Mouse (Mus musculus): ENCODE results near the gene Dnajc9. TPM values are rescaled to one million over a fixed set of nuclear protein-coding genes. Genes with fewer than 3 reads are reported as not detected.

Dnajc9 gene
- polyA plus RNA-seq, 1 experiment from 2014 or later = 114 TPM

DNA sequence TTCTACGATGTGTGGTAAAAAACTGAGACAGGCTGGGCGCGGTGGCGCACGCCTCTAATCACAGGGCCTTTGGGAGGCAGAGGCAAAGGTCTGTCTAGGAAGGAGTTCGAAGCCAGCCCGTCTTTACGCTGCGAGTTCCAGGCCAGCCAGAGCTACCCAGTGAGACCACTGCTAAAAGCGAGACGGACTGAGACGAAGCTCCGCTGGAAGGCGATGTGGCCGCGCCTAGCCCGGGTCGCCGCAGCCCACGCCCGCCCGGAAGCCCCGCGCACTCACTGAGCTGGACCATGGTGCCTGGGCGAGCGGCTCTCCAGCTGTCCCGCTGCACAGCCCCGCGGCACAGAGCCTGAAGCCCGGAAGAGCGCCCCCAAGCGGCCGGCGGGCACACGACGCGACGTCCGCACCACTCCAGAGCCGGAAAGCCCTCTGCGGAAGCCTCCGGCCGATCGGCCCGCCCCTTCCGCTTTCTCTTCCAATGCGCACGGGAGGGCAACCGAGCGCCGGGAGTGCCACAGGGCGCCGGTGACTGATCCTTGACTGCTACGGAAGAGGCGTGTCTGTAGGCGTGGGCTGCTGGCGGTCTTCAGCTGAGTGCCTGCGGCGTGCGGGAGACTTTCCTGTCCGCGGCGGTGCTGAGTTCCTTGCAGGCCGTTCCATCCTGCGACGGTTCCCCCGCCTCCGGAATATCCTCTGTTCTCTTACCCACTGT, 4.6 kb upstream of the Dnajc9 start, which contains the start of gene Mrps16:
TSS of gene Mrps16 (minus strand) at position 430 of the 709 bp plus-strand sequence.
- WGBS (ENCODE audit: insufficient replicate concordance) = under 1% methylated on average over 68 of the region's 68 CpGs
- peaks cover 29% of the 10 kb centered on the region for H3K4me1 ChIP-seq (replicated peaks)
- no peaks in the 10 kb centered on the region for H3K9me3 ChIP-seq (replicated peaks)
- H3K4me3 ChIP-seq (replicated peaks) = peak within 1 kb of the TSS; percentile 81
- ATAC-seq (ENCODE audit: insufficient read depth) = peak; percentile 96
- H3K9ac ChIP-seq = peak within 1 kb of the TSS; percentile 89
- peak within 1 kb of the TSS; percentile 81 for H3K4me2 ChIP-seq
- peaks cover 5% of the 10 kb centered on the region; the same call in 1 of the 2 replicates for H3K27me3 ChIP-seq
- H3K27ac ChIP-seq (replicated peaks) = peak within 1 kb of the TSS; percentile 85
- H3K36me3 ChIP-seq (replicated peaks) = peaks cover 18% of the 10 kb centered on the region

DNA sequence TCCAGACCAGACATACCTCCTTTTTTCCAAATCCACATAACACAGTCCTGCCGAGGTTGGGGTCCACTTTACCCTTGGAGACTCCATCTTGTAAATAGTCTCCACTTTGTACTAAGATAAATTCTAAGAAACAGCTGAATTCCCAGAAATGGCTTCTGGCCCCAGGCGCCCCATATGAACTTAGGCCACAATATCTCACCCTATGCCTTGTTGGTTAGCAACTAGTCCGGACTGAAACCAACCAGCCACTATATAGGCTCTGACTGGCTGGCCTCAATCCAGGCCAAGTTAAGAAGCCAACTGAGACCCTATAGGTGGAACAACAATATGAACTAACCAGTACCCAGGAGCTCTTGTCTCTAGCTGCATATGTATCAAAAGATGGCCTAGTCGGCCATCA, 3.6 kb upstream of the Dnajc9 start:
- no peak overlapping the region for H3K9ac ChIP-seq
- ATAC-seq (ENCODE audit: insufficient read depth) = no peak
- no peaks in the 10 kb centered on the region for H3K9me3 ChIP-seq (replicated peaks)
- no peaks in the 10 kb centered on the region for H3K27me3 ChIP-seq
- H3K4me1 ChIP-seq (replicated peaks) = peaks cover 36% of the 10 kb centered on the region
- peak overlapping the region; percentile 81 for H3K4me2 ChIP-seq
- 0 out of 2 replicates have a peak overlapping the region, but pooled peaks have one; percentile 36 for H3K27ac ChIP-seq (replicated peaks)
- H3K36me3 ChIP-seq (replicated peaks) = peaks cover 18% of the 10 kb centered on the region
- 49% methylated on average over 4 of the region's 4 CpGs for WGBS (ENCODE audit: insufficient replicate concordance)
- H3K4me3 ChIP-seq (replicated peaks) = peak overlapping the region; percentile 81; the same call in 1 of the 2 replicates

DNA sequence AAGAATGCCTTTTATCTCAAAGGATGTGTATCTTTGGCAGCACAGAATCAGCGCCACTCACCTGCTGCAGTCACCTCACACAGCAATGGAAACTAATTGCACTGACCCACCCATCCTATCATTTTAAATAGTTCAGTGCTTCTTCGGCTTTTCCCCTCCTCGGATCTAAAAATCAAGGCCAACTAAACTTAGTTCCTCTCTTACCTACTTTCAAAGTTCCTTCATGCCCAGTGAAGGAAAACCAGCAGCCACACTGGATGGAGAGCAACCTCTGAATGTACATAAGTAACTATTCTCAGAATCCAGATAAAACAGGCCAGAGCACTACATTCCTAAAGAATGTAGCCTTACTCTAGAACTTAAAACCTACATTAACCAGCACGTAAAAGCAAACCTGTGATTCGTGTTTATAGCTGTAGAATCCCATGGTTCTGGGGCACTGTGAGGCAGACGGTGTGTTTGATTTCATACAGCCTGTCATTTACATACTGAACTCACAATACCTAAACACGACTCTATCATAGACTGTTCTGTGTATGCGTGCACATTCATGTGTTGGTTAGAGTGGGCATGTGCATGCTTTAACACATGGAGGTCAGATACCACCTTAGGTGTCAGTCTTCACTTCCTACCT, 853 bp upstream of the Dnajc9 start:
- ATAC-seq (ENCODE audit: insufficient read depth) = no peak
- no peaks in the 10 kb centered on the region for H3K27me3 ChIP-seq
- H3K4me2 ChIP-seq = peak overlapping the region; percentile 74
- peak overlapping the region; percentile 80 for H3K4me3 ChIP-seq (replicated peaks)
- H3K36me3 ChIP-seq (replicated peaks) = peaks cover 41% of the 10 kb centered on the region
- peak overlapping the region; percentile 91; the same call in 1 of the 2 replicates for H3K9ac ChIP-seq
- H3K27ac ChIP-seq (replicated peaks) = peak overlapping the region; percentile 82
- peaks cover 55% of the 10 kb centered on the region for H3K4me1 ChIP-seq (replicated peaks)
- WGBS (ENCODE audit: insufficient replicate concordance) = 75% methylated on average over 8 of the region's 8 CpGs
- H3K9me3 ChIP-seq (replicated peaks) = no peaks in the 10 kb centered on the region

DNA sequence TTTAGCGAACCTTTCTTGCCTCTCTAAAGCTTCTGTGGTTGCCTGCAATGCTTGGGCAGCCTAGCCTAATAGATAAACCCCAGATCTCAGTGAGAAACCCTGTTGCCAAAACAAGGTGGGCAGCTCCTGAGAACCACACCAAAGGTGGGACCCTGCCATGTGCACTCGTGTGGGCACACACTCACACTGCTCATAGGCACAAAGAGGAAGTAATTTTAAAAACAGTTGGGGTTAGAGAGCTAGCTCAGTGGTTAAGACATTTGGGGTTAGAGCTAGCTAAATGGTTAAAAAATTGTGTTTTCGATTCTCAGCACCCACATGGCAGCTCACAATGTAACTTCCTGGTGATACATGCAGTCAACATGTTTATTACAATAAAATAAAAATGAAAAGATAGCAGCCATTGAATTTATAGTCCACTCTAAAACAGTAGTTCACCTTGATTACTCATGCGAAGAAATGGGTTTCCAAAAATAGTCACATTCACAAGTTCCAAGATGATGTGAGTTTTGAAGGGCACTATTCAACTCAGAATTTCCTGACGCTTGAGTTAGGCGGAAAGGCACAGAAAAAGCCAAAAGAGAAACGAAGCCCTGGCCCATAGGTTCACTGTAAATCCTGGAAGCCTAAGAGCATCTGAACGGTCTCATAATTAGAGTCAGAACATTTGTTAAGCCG, 8.8 kb downstream of the Dnajc9 start:
- no peaks in the 10 kb centered on the region for H3K9me3 ChIP-seq (replicated peaks)
- no peak overlapping the region for H3K4me3 ChIP-seq (replicated peaks)
- H3K27ac ChIP-seq (replicated peaks) = no peak overlapping the region
- H3K9ac ChIP-seq = no peak overlapping the region
- H3K4me2 ChIP-seq = no peak overlapping the region
- WGBS (ENCODE audit: insufficient replicate concordance) = 68% methylated on average over 9 of the region's 9 CpGs
- no peaks in the 10 kb centered on the region for H3K27me3 ChIP-seq
- peaks cover 32% of the 10 kb centered on the region for H3K4me1 ChIP-seq (replicated peaks)
- ATAC-seq (ENCODE audit: insufficient read depth) = no peak
- H3K36me3 ChIP-seq (replicated peaks) = peaks cover 57% of the 10 kb centered on the region

DNA sequence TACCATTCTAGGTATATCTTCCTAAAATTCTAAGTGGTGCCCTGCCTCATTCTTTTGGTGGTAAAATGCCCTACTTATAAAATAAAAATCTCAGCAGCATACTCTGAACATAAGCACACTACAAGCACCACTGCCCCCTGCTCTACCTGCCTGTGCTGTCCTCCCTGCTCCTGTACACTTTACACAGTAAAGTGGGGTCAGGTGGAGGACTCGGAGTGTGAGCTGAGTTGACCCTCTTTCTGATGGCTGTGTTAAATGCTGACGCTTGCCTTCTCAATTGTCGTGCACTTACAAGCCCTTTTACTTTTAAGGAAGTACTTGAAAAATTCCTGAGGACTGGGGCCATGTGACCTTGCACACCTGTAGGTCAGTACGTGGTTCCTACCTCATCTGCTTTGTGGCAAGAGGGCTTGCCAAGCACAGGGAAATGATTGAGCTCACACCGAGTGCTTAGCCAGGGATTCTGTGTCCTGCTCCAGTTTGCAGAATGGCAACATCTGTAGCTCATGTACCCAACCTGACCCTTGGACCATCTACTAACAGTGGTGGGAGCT, 9.5 kb downstream of the Dnajc9 start:
- Histone ChIP-seq H3K27ac (replicated peaks) (no peak overlapping the region), H3K4me3 (replicated peaks) (no peak overlapping the region), H3K9me3 (replicated peaks) (no peaks in the 10 kb centered on the region), H3K4me1 (replicated peaks) (peaks cover 32% of the 10 kb centered on the region), H3K4me2 (no peak overlapping the region), H3K27me3 (no peaks in the 10 kb centered on the region), H3K9ac (no peak overlapping the region), H3K36me3 (replicated peaks) (peaks cover 55% of the 10 kb centered on the region)
- no peak for ATAC-seq (ENCODE audit: insufficient read depth)
- WGBS (ENCODE audit: insufficient replicate concordance) = 66% methylated on average over 5 of the region's 5 CpGs

DNA sequence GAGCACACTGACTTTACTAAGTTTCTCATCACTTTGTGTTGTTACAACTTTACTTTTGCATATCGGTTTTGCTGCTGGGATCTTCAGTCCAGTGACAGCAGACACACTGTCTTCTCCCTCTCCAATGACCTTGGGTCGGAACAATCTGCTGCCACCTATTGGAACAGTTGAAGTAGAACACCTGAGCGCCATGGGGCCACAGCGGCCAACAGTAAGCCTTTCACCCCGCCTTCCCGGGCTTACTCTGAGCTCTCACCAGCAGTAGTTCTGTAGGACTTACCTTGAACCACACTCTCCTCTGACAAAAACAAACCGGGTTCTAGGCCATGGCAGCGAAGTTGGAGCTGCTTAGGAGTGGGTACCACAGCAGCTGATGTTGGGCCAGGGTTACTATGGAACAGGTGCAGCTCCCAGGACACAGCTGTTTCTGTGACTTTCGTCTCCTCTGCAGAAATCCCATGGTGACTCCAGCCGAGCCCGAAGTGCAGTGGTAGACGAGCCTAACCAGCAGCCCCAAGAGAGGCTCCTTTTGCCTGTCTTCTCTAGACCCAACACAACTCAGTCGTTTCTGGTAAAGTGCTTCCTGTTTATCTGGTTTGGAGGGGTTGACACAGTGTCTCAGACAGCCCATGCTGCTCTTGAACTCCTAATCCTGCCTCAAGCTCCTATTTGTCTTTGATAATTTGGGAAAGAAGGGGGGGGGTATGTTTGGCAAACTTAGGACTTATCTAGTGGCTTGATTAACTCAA, 10.2 kb downstream of the Dnajc9 start:
- H3K4me1 ChIP-seq (replicated peaks) = peaks cover 32% of the 10 kb centered on the region
- peaks cover 55% of the 10 kb centered on the region for H3K36me3 ChIP-seq (replicated peaks)
- no peak overlapping the region for H3K9ac ChIP-seq
- H3K27ac ChIP-seq (replicated peaks) = no peak overlapping the region
- H3K4me2 ChIP-seq = peak overlapping the region; percentile 19; the same call in 1 of the 2 replicates
- peak; percentile 69 for ATAC-seq (ENCODE audit: insufficient read depth)
- H3K27me3 ChIP-seq = no peaks in the 10 kb centered on the region
- WGBS (ENCODE audit: insufficient replicate concordance) = 28% methylated on average over 13 of the region's 13 CpGs
- H3K9me3 ChIP-seq (replicated peaks) = no peaks in the 10 kb centered on the region
- no peak overlapping the region for H3K4me3 ChIP-seq (replicated peaks)

DNA sequence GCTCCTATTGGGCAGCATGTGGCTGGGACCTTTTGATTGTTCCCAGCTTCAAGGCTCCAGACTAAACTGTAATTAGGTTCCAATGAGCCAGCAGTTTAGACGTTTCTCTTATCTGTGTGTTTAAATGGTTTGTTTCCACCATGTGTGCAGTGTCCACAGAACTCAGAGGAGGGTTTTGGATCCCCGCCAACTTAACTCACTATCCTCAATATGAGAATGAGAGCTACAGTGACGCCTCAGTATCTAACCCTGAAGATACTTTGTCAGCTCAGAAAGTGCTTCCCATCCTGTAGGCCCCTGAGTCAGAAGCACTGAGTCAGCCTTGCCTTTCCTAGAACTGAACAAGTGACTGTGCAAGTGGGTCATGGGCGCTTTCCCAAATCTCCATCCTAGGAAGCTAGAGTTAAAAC, 11.6 kb downstream of the Dnajc9 start:
- H3K9me3 ChIP-seq (replicated peaks) = no peaks in the 10 kb centered on the region
- no peak overlapping the region for H3K9ac ChIP-seq
- no peak overlapping the region for H3K4me2 ChIP-seq
- peaks cover 32% of the 10 kb centered on the region for H3K4me1 ChIP-seq (replicated peaks)
- H3K27ac ChIP-seq (replicated peaks) = 0 out of 2 replicates have a peak overlapping the region, but pooled peaks have one; percentile 6
- peaks cover 50% of the 10 kb centered on the region for H3K36me3 ChIP-seq (replicated peaks)
- 39% methylated on average over 4 of the region's 4 CpGs for WGBS (ENCODE audit: insufficient replicate concordance)
- ATAC-seq (ENCODE audit: insufficient read depth) = peak; percentile 39; the same call in 1 of the 2 replicates
- no peak overlapping the region for H3K4me3 ChIP-seq (replicated peaks)
- no peaks in the 10 kb centered on the region for H3K27me3 ChIP-seq

DNA sequence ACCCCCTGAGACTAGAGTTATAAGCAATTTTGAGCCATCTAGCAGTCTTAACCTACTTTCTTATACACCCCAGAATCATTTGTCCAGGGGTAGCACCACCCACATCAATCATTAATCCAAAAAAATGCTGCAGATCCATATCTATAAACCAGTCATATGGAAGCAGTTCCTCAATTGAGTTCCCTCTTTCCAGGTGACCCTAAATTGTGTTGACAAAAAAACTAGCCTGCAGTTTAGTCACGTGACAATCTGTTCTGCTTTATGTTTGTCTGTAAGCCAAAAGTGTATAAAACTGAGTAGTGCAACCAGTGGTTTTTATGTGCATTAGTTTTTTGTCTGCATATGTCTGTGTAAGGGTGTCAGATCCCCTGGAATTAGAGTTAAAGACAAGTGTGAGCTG, 16.9 kb downstream of the Dnajc9 start:
- no peaks in the 10 kb centered on the region for H3K9me3 ChIP-seq (replicated peaks)
- peaks cover 34% of the 10 kb centered on the region; the same call in 1 of the 2 replicates for H3K36me3 ChIP-seq (replicated peaks)
- no peak overlapping the region for H3K4me2 ChIP-seq
- ATAC-seq (ENCODE audit: insufficient read depth) = no peak
- H3K4me3 ChIP-seq (replicated peaks) = no peak overlapping the region
- H3K27me3 ChIP-seq = no peaks in the 10 kb centered on the region
- H3K9ac ChIP-seq = no peak overlapping the region
- H3K27ac ChIP-seq (replicated peaks) = no peak overlapping the region
- peaks cover 4% of the 10 kb centered on the region for H3K4me1 ChIP-seq (replicated peaks)
- 74% methylated on average over 1 of the region's 1 CpGs for WGBS (ENCODE audit: insufficient replicate concordance)

DNA sequence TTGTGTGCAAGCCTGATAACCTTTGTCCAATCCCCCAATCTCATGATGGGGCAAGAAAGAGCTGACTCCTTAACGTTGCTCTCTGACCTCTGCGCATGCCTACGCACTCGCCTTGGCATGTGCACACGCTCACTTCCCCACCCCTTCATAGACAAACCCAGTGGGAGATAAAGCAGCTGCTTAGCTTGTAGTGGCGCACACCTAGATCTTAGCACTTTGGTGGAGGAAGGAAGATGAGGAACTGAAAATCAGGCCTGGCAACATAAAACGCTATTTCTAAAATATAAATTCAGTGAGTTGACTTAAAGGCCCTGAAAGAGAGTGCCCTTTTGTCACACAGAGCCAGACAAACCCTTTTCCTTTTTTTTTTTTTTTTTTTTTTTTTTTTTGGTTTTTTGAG, 17.9 kb downstream of the Dnajc9 start:
- no peak overlapping the region for H3K9ac ChIP-seq
- no peak for ATAC-seq (ENCODE audit: insufficient read depth)
- 69% methylated on average over 7 of the region's 7 CpGs for WGBS (ENCODE audit: insufficient replicate concordance)
- no peaks in the 10 kb centered on the region for H3K9me3 ChIP-seq (replicated peaks)
- H3K36me3 ChIP-seq (replicated peaks) = peaks cover 27% of the 10 kb centered on the region; the same call in 1 of the 2 replicates
- no peak overlapping the region for H3K27ac ChIP-seq (replicated peaks)
- no peak overlapping the region for H3K4me2 ChIP-seq
- H3K27me3 ChIP-seq = no peaks in the 10 kb centered on the region
- no peak overlapping the region for H3K4me3 ChIP-seq (replicated peaks)
- H3K4me1 ChIP-seq (replicated peaks) = no peaks in the 10 kb centered on the region

DNA sequence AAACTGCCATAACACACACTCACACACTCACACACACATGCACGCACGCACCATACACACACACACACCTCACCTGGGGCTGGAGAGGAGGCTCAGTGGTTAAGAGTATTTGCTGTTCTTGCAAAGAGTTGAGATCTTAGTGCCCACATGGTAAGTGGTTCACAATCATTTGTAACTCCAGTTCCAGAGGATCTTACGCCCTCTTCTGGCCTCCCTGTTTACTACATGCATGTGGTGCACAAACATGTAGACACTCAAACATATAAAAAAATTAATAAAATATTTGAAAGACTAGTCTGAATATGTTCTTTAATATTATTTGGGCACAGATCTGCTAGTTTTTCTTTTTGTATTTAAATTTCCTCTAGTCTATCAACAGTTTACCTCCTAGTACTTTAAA, 20.4 kb downstream of the Dnajc9 start:
- H3K27me3 ChIP-seq = no peaks in the 10 kb centered on the region
- H3K4me3 ChIP-seq (replicated peaks) = no peak overlapping the region
- peaks cover 22% of the 10 kb centered on the region for H3K36me3 ChIP-seq (replicated peaks)
- H3K9me3 ChIP-seq (replicated peaks) = no peaks in the 10 kb centered on the region
- WGBS (ENCODE audit: insufficient replicate concordance) = 78% methylated on average over 3 of the region's 3 CpGs
- no peak overlapping the region for H3K27ac ChIP-seq (replicated peaks)
- no peak for ATAC-seq (ENCODE audit: insufficient read depth)
- H3K4me1 ChIP-seq (replicated peaks) = no peaks in the 10 kb centered on the region
- H3K4me2 ChIP-seq = no peak overlapping the region
- no peak overlapping the region for H3K9ac ChIP-seq
